Mouse (Mus musculus): ENCODE data around the gene 6430550D23Rik.

- no peak for TF ChIP-seq CTCF (IDR thresholded peaks at IDR 0.05; ENCODE audit: insufficient read depth, low read depth, low read length)
- no peak for TF ChIP-seq POLR2A (IDR thresholded peaks at IDR 0.05; ENCODE audit: insufficient read depth, low read depth, low read length)
Observed at GRCm38 (mm10) chr2:155987131-155987530, 20.6 kb downstream of the 6430550D23Rik start.

Measured in olfactory bulb, adult 2 months (tissue).